Mouse (Mus musculus) MEL (cell line): ENCODE measurements around the gene Ndufs8. TPM values are rescaled to one million over a fixed set of nuclear protein-coding genes. Genes with fewer than 3 reads are reported as not detected.

Experiments used
- DNase-seq: peaks from one replicate; pipeline ENCODE4 v3.0.0; 2011; ENCODE audit warnings: low read depth, low spot score
- H3K27ac ChIP-seq: 2 replicates; pipeline ENCODE4 v1.5.1; 2012; ENCODE audit warnings: low read depth, mild to moderate bottlenecking, control low read depth, low read length, moderate library complexity; ENCODE audit not compliant: control insufficient read depth
- H3K27me3 ChIP-seq, 2 experiments: fragments of 150-350 bp in 1 of 2; sonication (generic) in 1 of 2; 2 replicates each; pipeline ENCODE4 v1.6.1; 2012; ENCODE audit warnings: low read length in 2 of 2, mild to moderate bottlenecking in 2 of 2, improper control_type of control experiment in 1 of 2, moderate library complexity in 1 of 2; ENCODE audit not compliant: insufficient read depth in 2 of 2, control insufficient read depth in 1 of 2
- H3K36me3 ChIP-seq, 2 experiments: 2 replicates each; pipeline ENCODE4 v1.6.1; 2012 to 2014; ENCODE audit warnings: low read length in 2 of 2, improper control_type of control experiment in 1 of 2, inconsistent platforms in 1 of 2, mild to moderate bottlenecking in 1 of 2; ENCODE audit not compliant: insufficient read depth in 2 of 2, control insufficient read depth in 1 of 2
- H3K4me1 ChIP-seq, 2 experiments: fragments of 150-350 bp in 1 of 2; sonication (generic) in 1 of 2; 2 replicates each; pipeline ENCODE4 v1.6.1; 2012; ENCODE audit warnings: low read length in 2 of 2, improper control_type of control experiment in 1 of 2, mild to moderate bottlenecking in 1 of 2; ENCODE audit not compliant: insufficient read depth in 2 of 2, control insufficient read depth in 1 of 2
- H3K4me3 ChIP-seq, 2 experiments: fragments of 150-350 bp in 1 of 2; sonication (generic) in 1 of 2; 2 replicates each; pipeline ENCODE4 v1.5.1; 2012; ENCODE audit warnings: low read depth in 2 of 2, low read length in 2 of 2, mild to moderate bottlenecking in 2 of 2, moderate library complexity in 2 of 2, control low read depth in 1 of 2, improper control_type of control experiment in 1 of 2; ENCODE audit not compliant: control insufficient read depth in 1 of 2, insufficient read depth in 1 of 2
- H3K79me2 ChIP-seq: 2 replicates; pipeline ENCODE4 v1.6.1; 2012; ENCODE audit warnings: mild to moderate bottlenecking, low read length, moderate library complexity; ENCODE audit not compliant: control insufficient read depth, poor library complexity, insufficient read depth
- H3K9ac ChIP-seq: 2 replicates; pipeline ENCODE4 v1.6.1; 2012; ENCODE audit warnings: low read depth, mild to moderate bottlenecking, control low read depth, low read length, moderate library complexity; ENCODE audit not compliant: control insufficient read depth, poor library complexity, severe bottlenecking
- H3K9me3 ChIP-seq: fragments of 150-350 bp; sonication (generic); replicated peaks from 2 replicates; pipeline ENCODE4 v1.6.1; 2012; ENCODE audit warnings: mild to moderate bottlenecking, low read length, improper control_type of control experiment, moderate library complexity; ENCODE audit not compliant: insufficient read depth
- BHLHE40 ChIP-seq: IDR thresholded peaks from 2 replicates; pipeline ENCODE4 v1.6.1; 2012; ENCODE audit warnings: low read depth, mild to moderate bottlenecking, inconsistent platforms, low read length, improper control_type of control experiment, borderline replicate concordance
- CTCF ChIP-seq, 3 experiments: IDR thresholded peaks in 2 of 3; conservative IDR thresholded peaks in 1 of 3; 2 replicates each; pipeline ENCODE4 v1.5.1; 2011 to 2012; ENCODE audit warnings: low read length in 3 of 3, low read depth in 2 of 3, mild to moderate bottlenecking in 2 of 3, improper control_type of control experiment in 1 of 3, inconsistent platforms in 1 of 3, mixed read lengths in 1 of 3, moderate library complexity in 1 of 3; ENCODE audit not compliant: control insufficient read depth in 1 of 3, insufficient read depth in 1 of 3, poor library complexity in 1 of 3, severe bottlenecking in 1 of 3
- E2F4 ChIP-seq: IDR thresholded peaks from 2 replicates; pipeline ENCODE4 v1.6.1; 2011; ENCODE audit warnings: low read depth, low read length, improper control_type of control experiment, borderline replicate concordance
- ELF1 ChIP-seq: IDR thresholded peaks from 2 replicates; pipeline ENCODE4 v1.6.1; 2014; ENCODE audit warnings: low read depth, mild to moderate bottlenecking, inconsistent platforms, low read length, improper control_type of control experiment, moderate library complexity
- GABPA ChIP-seq: IDR thresholded peaks from 2 replicates; pipeline ENCODE4 v1.6.1; 2012; ENCODE audit warnings: low read depth, mild to moderate bottlenecking, inconsistent platforms, low read length, improper control_type of control experiment, moderate library complexity
- HCFC1 ChIP-seq: IDR thresholded peaks from 2 replicates; pipeline ENCODE4 v1.6.1; 2012; ENCODE audit warnings: low read depth, mild to moderate bottlenecking, inconsistent platforms, low read length, improper control_type of control experiment, moderate library complexity
- MAX ChIP-seq: IDR thresholded peaks from 2 replicates; pipeline ENCODE4 v1.6.1; 2011; ENCODE audit warnings: low read length, improper control_type of control experiment
- MEF2A ChIP-seq: IDR thresholded peaks from 2 replicates; pipeline ENCODE4 v1.6.1; 2014; ENCODE audit warnings: low read depth, mild to moderate bottlenecking, inconsistent platforms, low read length, improper control_type of control experiment; ENCODE audit not compliant: poor library complexity, insufficient replicate concordance, severe bottlenecking; ENCODE audit errors: extremely low read depth
- MYB ChIP-seq: IDR thresholded peaks from 2 replicates; pipeline ENCODE4 v1.6.1; 2011; ENCODE audit warnings: mild to moderate bottlenecking, low read depth, low read length, improper control_type of control experiment
- MYC ChIP-seq: IDR thresholded peaks from 2 replicates; pipeline ENCODE4 v1.6.1; 2011; ENCODE audit warnings: low read depth, mild to moderate bottlenecking, low read length, improper control_type of control experiment, moderate library complexity
- NELFE ChIP-seq: IDR thresholded peaks from 2 replicates; pipeline ENCODE4 v1.6.1; 2011; ENCODE audit warnings: low read depth, low read length, improper control_type of control experiment
- NRF1 ChIP-seq: IDR thresholded peaks from 2 replicates; pipeline ENCODE4 v1.6.1; 2014; ENCODE audit warnings: low read depth, mild to moderate bottlenecking, inconsistent platforms, low read length, improper control_type of control experiment, moderate library complexity; ENCODE audit not compliant: poor library complexity, insufficient read depth, severe bottlenecking
- POLR2A ChIP-seq, 2 experiments: IDR thresholded peaks; 2 replicates each; pipeline ENCODE4 v1.6.1; 2011 to 2012; ENCODE audit warnings: low read length in 2 of 2, mild to moderate bottlenecking in 2 of 2, control low read depth in 1 of 2, improper control_type of control experiment in 1 of 2, low read depth in 1 of 2, moderate library complexity in 1 of 2; ENCODE audit not compliant: control insufficient read depth in 1 of 2, insufficient read depth in 1 of 2, poor library complexity in 1 of 2
- POLR2AphosphoS2 ChIP-seq: IDR thresholded peaks from 2 replicates; pipeline ENCODE4 v1.6.1; 2011; ENCODE audit warnings: low read length, improper control_type of control experiment
- RAD21 ChIP-seq: IDR thresholded peaks from 2 replicates; pipeline ENCODE4 v1.6.1; 2011; ENCODE audit warnings: mild to moderate bottlenecking, low read depth, low read length, improper control_type of control experiment
- SMC3 ChIP-seq: IDR thresholded peaks from 2 replicates; pipeline ENCODE4 v1.6.1; 2011; ENCODE audit warnings: low read depth, low read length, improper control_type of control experiment
- TAL1 ChIP-seq: IDR thresholded peaks from 2 replicates; pipeline ENCODE4 v1.6.1; 2012; ENCODE audit warnings: mild to moderate bottlenecking, inconsistent platforms, low read length, moderate library complexity, mixed read lengths
- UBTF ChIP-seq: IDR thresholded peaks from 2 replicates; pipeline ENCODE4 v1.6.1; 2012; ENCODE audit warnings: low read depth, mild to moderate bottlenecking, inconsistent platforms, low read length, improper control_type of control experiment, moderate library complexity, borderline replicate concordance; ENCODE audit not compliant: insufficient read depth
- USF1 ChIP-seq: IDR thresholded peaks from 2 replicates; pipeline ENCODE4 v1.6.1; 2014; ENCODE audit warnings: low read depth, mild to moderate bottlenecking, inconsistent platforms, low read length, improper control_type of control experiment, moderate library complexity
- USF2 ChIP-seq, 2 experiments: IDR thresholded peaks; 2 replicates each; pipeline ENCODE4 v1.6.1; 2011 to 2012; ENCODE audit warnings: improper control_type of control experiment in 2 of 2, low read length in 2 of 2, borderline replicate concordance in 1 of 2, inconsistent platforms in 1 of 2, low read depth in 1 of 2, mild to moderate bottlenecking in 1 of 2; ENCODE audit not compliant: insufficient read depth in 1 of 2
- ZMIZ1 ChIP-seq: IDR thresholded peaks from 2 replicates; pipeline ENCODE4 v1.6.1; 2012; ENCODE audit warnings: low read depth, mild to moderate bottlenecking, inconsistent platforms, low read length, improper control_type of control experiment, moderate library complexity
- polyA plus RNA-seq, 2 experiments: library from polyadenylated mRNA; stranded (reverse) in 1 of 2; unstranded in 1 of 2; fragments of >175 nt in 1 of 2; fragments of >200 nt in 1 of 2; gene quantifications; 2 replicates each; pipeline versions ENCODE4 v1.2.1 to v1.2.4; 2012; ENCODE audit warnings: low replicate concordance in 2 of 2, low read depth in 1 of 2; ENCODE audit not compliant: insufficient read length in 2 of 2, insufficient read depth in 1 of 2, missing spikeins in 1 of 2
- total RNA-seq: library from RNA; depleted of rRNA; stranded (reverse); fragments of 300-350 nt; gene quantifications from 2 replicates; pipeline ENCODE4 v1.2.3, GENCODE M21; 2012

Ndufs8 gene
- total and polyA plus RNA-seq, 3 experiments: 205 to 243 TPM; not detected in 1

DNA sequence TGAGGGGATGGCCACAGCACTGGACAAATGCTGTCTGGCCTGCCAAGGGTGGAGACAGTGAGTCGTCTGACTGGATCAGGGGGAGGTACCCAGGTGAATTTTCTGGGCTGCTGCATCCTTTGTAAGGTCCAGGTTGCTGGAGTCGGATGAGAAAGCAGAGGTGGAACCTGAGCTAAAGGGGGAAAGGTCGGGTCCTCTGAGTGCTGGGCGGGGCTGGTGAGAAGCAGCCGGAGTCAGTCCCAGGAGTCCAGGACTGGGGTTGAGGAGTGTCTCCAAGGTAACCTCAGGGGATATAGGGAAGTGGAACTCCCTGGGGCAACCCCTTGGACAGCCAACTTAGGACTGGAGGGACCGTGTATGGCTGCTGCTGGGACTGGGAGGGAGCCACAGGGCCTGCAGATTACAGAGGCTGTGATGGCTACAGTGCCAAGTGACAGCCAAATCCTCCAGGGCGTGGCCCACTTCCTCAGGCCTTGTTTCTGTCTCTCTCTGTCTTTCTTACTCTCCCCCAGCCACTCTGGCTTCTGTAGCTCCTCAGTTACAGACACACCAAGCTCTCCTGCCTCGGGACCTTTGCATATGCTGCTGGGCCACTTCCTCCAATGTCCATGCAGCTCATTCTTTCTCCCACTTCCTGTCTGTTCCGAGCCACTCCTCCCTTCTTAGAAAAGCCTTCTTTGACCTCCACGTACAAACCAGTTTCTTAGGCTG lies 10.2 kb upstream of the Ndufs8 start:
- no peaks in the 10 kb centered on the region for H3K36me3 ChIP-seq
- no peaks in the 10 kb centered on the region for H3K27me3 ChIP-seq
- no peak overlapping the region for H3K9ac ChIP-seq
- H3K4me3 ChIP-seq: no peak overlapping the region
- DNase-seq: peak; percentile 26
- H3K4me1 ChIP-seq: peaks cover 0 to 16% of the 10 kb centered on the region in 2 experiments; a peak in 2 of 4 replicates
- H3K79me2 ChIP-seq: no peaks in the 10 kb centered on the region
- no peak for TF ChIP-seq NRF1
- TF ChIP-seq MAX: no peak
- TF ChIP-seq SMC3: no peak
- H3K9me3 ChIP-seq: no peaks in the 10 kb centered on the region
- no peak overlapping the region for H3K27ac ChIP-seq

DNA sequence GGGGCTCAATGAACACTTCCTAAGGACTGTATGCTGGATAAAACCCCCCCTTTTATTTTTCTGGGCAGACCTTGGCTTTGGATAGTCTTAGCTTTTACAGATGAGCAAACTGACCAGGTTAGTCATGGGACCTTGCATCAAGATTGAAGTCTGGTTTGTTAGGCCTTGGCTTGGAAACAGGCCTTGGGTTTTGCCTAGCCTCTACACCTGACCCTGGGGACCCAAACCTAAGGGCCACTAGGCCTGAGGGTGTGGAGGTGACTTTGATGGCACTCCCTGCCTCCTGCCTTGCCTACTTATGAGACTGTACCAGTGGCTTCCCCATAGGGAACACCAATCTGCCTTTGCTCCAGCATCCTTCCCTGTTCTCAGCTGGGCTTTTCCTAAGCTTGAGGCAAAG lies 7.4 kb upstream of the Ndufs8 start:
- Histone ChIP-seq H3K79me2 (no peaks in the 10 kb centered on the region), H3K4me3 (no peak overlapping the region), H3K36me3 (no peaks in the 10 kb centered on the region), H3K27ac (no peak overlapping the region), H3K27me3 (no peaks in the 10 kb centered on the region), H3K9ac (no peak overlapping the region), H3K4me1 (peaks cover 0 to 14% of the 10 kb centered on the region in 2 experiments; a peak in 2 of 4 replicates), H3K9me3 (no peaks in the 10 kb centered on the region)
- no peak for DNase-seq
- TF ChIP-seq HCFC1 (no peak), MAX (no peak), BHLHE40 (no peak), POLR2AphosphoS2 (no peak), ELF1 (no peak)

DNA sequence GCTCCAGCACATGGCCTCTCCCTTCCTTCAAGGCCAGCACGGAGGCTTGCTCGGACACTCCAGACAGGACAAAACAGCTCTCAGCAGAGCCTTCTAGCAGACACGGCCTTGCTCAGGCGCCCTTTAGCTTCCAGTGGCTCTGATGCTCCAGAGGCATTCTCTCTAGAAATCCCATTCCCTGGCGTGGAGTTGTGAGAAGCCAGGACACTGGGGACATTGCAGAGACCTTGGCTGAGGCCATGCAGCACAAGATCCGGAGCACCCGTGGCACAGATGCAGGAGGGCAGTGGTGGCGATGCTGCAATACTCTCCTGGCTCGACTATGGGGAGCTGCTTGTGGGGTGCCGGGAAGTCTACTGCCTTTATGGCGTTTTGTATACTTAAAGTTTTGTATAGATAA lies 4.2 kb upstream of the Ndufs8 start:
- Histone ChIP-seq H3K9me3 (no peaks in the 10 kb centered on the region), H3K27me3 (no peaks in the 10 kb centered on the region), H3K27ac (no peak overlapping the region), H3K9ac (no peak overlapping the region), H3K4me1 (peaks cover 0 to 16% of the 10 kb centered on the region in 2 experiments; a peak in 3 of 4 replicates), H3K79me2 (peaks cover 13% of the 10 kb centered on the region), H3K36me3 (peaks cover 0 to 9% of the 10 kb centered on the region in 2 experiments; a peak in 2 of 4 replicates), H3K4me3 (no peak overlapping the region)
- TF ChIP-seq MYB (no peak), HCFC1 (no peak), RAD21 (no peak), UBTF (no peak), GABPA (no peak), ELF1 (no peak), USF2 (IDR thresholded peaks at IDR 0.05; ENCODE audit: borderline replicate concordance in 1 of 2, insufficient read depth in 1 of 2, low read depth in 1 of 2, low read length in 2 of 2) (no peak), CTCF (IDR thresholded peaks at IDR 0.05 in 2 of 3, conservative IDR thresholded peaks at IDR 0.05 in 1 of 3; ENCODE audit: control insufficient read depth in 1 of 3, insufficient read depth in 1 of 3, low read depth in 2 of 3, low read length in 3 of 3, poor library complexity in 1 of 3, severe bottlenecking in 1 of 3) (no peak), MYC (no peak), SMC3 (no peak), MEF2A (no peak), TAL1 (no peak), POLR2A (IDR thresholded peaks at IDR 0.05; ENCODE audit: control insufficient read depth in 1 of 2, insufficient read depth in 1 of 2, low read depth in 1 of 2, low read length in 2 of 2, poor library complexity in 1 of 2) (no peak), E2F4 (no peak), USF1 (no peak), POLR2AphosphoS2 (no peak), ZMIZ1 (no peak), NELFE (no peak)
- DNase-seq: no peak
